18 mouse cellular contexts compared by ENCODE assay signal in the genomic region with DNA sequence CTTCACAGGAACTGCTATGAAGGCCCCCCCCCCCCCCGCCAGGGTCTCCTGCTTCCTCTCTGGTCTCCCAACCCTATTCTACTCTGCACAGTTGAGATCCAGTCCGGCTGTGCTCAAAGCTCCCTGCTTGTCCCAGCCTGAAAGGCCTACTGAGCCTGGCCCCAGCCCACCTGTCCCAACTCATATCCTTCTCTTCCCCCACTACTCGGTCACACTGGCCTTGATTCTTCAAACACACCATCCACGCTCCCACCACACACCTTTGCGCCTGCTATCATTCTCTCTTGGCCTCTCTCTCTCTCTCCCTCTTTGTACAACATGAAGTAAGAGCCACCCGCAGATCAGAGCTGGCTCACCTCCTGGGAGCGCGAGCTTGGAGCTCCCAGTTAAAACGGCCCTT. TPM values are rescaled to one million over a fixed set of nuclear protein-coding genes. Genes with fewer than 3 reads are reported as not detected.
A peak's percentile ranks its signal among the peaks of the same experiment; 100 is the strongest.
DNase-seq lines count a peak whose midpoint lies in the region; ATAC-seq lines count a peak whose summit lies in the region.
"Had no signal": no experiment of that assay in that cellular context is flagged by ENCODE, and none has a peak within 500 bp of the region (broad histone marks: within the 10 kb centered on the region; RNA-seq: fewer than 3 reads in every experiment).

No protein-coding gene starts in this region.

- WGBS in forebrain, embryonic 11.5 days = 83% methylated on average over 9 of the region's 9 CpGs
- WGBS in forebrain, embryonic 15.5 days = 74% methylated on average over 9 of the region's 9 CpGs
- WGBS in kidney, embryonic 15.5 days = 63% methylated on average over 9 of the region's 9 CpGs
- WGBS in kidney, embryonic 14.5 days = 60% methylated on average over 9 of the region's 9 CpGs
- WGBS in neural tube, embryonic 13.5 days = 79% methylated on average over 9 of the region's 9 CpGs

- no peak overlapping the region for H3K4me2 ChIP-seq in forebrain, embryonic 11.5 days (ENCODE audit: low read depth, low read length, severe bottlenecking)
- no peak overlapping the region for H3K4me2 ChIP-seq in forebrain, embryonic 15.5 days (replicated peaks)
- peak overlapping the region; percentile 71; the same call in 1 of the 2 replicates for H3K4me2 ChIP-seq in kidney, embryonic 15.5 days
- no peak overlapping the region for H3K4me2 ChIP-seq in kidney, embryonic 14.5 days (replicated peaks; ENCODE audit: low read depth, low read length)
- H3K4me2 ChIP-seq in neural tube, embryonic 13.5 days = peak overlapping the region; percentile 86; the same call in 1 of the 2 replicates

- no peaks in the 10 kb centered on the region for H3K9me3 ChIP-seq in forebrain, embryonic 11.5 days (ENCODE audit: control insufficient read depth, low read length)
- no peaks in the 10 kb centered on the region for H3K9me3 ChIP-seq in forebrain, embryonic 15.5 days
- H3K9me3 ChIP-seq in kidney, embryonic 15.5 days (replicated peaks) = no peaks in the 10 kb centered on the region
- no peaks in the 10 kb centered on the region for H3K9me3 ChIP-seq in kidney, embryonic 14.5 days (ENCODE audit: control insufficient read depth, low read length)
- no peaks in the 10 kb centered on the region for H3K9me3 ChIP-seq in neural tube, embryonic 13.5 days
- H3K9me3 ChIP-seq: limb, embryonic 12.5 days; megakaryocyte, embryonic 14.5 days had no signal

- H3K27ac ChIP-seq in forebrain, embryonic 11.5 days (ENCODE audit: low read depth, low read length) = no peak overlapping the region
- H3K27ac ChIP-seq in forebrain, embryonic 15.5 days (replicated peaks) = no peak overlapping the region
- H3K27ac ChIP-seq in kidney, embryonic 15.5 days = peak overlapping the region; percentile 7; the same call in 1 of the 2 replicates
- no peak overlapping the region for H3K27ac ChIP-seq in kidney, embryonic 14.5 days (ENCODE audit: low read depth, low read length)
- H3K27ac ChIP-seq in neural tube, embryonic 13.5 days (replicated peaks) = no peak overlapping the region
- H3K27ac ChIP-seq: gastrocnemius, adult 2 months had no signal

- H3K27me3 ChIP-seq in forebrain, embryonic 11.5 days (ENCODE audit: control insufficient read depth, insufficient read depth, low read length) = no peaks in the 10 kb centered on the region
- no peaks in the 10 kb centered on the region for H3K27me3 ChIP-seq in forebrain, embryonic 15.5 days
- H3K27me3 ChIP-seq in kidney, embryonic 15.5 days = no peaks in the 10 kb centered on the region
- no peaks in the 10 kb centered on the region for H3K27me3 ChIP-seq in kidney, embryonic 14.5 days (ENCODE audit: control insufficient read depth, insufficient read depth, low read length)
- H3K27me3 ChIP-seq in neural tube, embryonic 13.5 days = no peaks in the 10 kb centered on the region
- H3K27me3 ChIP-seq: limb, embryonic 12.5 days had no signal

- H3K4me3 ChIP-seq in forebrain, embryonic 11.5 days (ENCODE audit: low read depth, low read length) = no peak overlapping the region
- H3K4me3 ChIP-seq in forebrain, embryonic 15.5 days = no peak overlapping the region
- no peak overlapping the region for H3K4me3 ChIP-seq in kidney, embryonic 15.5 days (replicated peaks)
- no peak overlapping the region for H3K4me3 ChIP-seq in kidney, embryonic 14.5 days (ENCODE audit: low read length)
- no peak overlapping the region for H3K4me3 ChIP-seq in neural tube, embryonic 13.5 days

- no peak for ATAC-seq in forebrain, embryonic 11.5 days (replicated peaks; ENCODE audit: low FRiP score)
- ATAC-seq in forebrain, embryonic 15.5 days (replicated peaks) = no peak
- ATAC-seq in kidney, embryonic 15.5 days (replicated peaks; ENCODE audit: low FRiP score) = no peak
- no peak for ATAC-seq in kidney, embryonic 14.5 days (ENCODE audit: low FRiP score, low TSS enrichment)
- no peak for ATAC-seq in neural tube, embryonic 13.5 days (ENCODE audit: low read depth)

- H3K36me3 ChIP-seq in forebrain, embryonic 11.5 days (ENCODE audit: control insufficient read depth, insufficient read depth, low read length) = no peaks in the 10 kb centered on the region
- no peaks in the 10 kb centered on the region for H3K36me3 ChIP-seq in forebrain, embryonic 15.5 days
- H3K36me3 ChIP-seq in kidney, embryonic 15.5 days = peaks cover 34% of the 10 kb centered on the region
- no peaks in the 10 kb centered on the region for H3K36me3 ChIP-seq in kidney, embryonic 14.5 days (ENCODE audit: control insufficient read depth, insufficient read depth, low read length)
- H3K36me3 ChIP-seq in neural tube, embryonic 13.5 days = peaks cover 23% of the 10 kb centered on the region

- H3K9ac ChIP-seq in forebrain, embryonic 11.5 days (ENCODE audit: low read length) = no peak overlapping the region
- no peak overlapping the region for H3K9ac ChIP-seq in forebrain, embryonic 15.5 days (replicated peaks)
- H3K9ac ChIP-seq in kidney, embryonic 15.5 days = no peak overlapping the region
- H3K9ac ChIP-seq in kidney, embryonic 14.5 days (ENCODE audit: low read depth, low read length) = no peak overlapping the region
- peak overlapping the region; percentile 23; the same call in 1 of the 2 replicates for H3K9ac ChIP-seq in neural tube, embryonic 13.5 days

- DNase-seq in forebrain, embryonic 11.5 days (ENCODE audit: low spot score) = peak; percentile 51
- no peak for DNase-seq in neural tube, embryonic 10.5 days (ENCODE audit: extremely low spot score, low spot score)
- no peak for DNase-seq in retina, embryonic 14.5 days (ENCODE audit: low spot score)
- DNase-seq in testis, postnatal 10 days (ENCODE audit: low spot score) = no peak
- DNase-seq: cerebellum, adult 18-20 months; gastrocnemius, adult 2 months; heart, postnatal 4 days; kidney, postnatal 36 days; lung, adult 18-20 months had no signal

- peaks cover 9% of the 10 kb centered on the region for H3K4me1 ChIP-seq in forebrain, embryonic 11.5 days (replicated peaks; ENCODE audit: control insufficient read depth, insufficient read depth, low read length)
- peaks cover 21% of the 10 kb centered on the region for H3K4me1 ChIP-seq in forebrain, embryonic 15.5 days
- peaks cover 39% of the 10 kb centered on the region for H3K4me1 ChIP-seq in kidney, embryonic 15.5 days
- peaks cover 20% of the 10 kb centered on the region; the same call in 1 of the 2 replicates for H3K4me1 ChIP-seq in kidney, embryonic 14.5 days (ENCODE audit: control insufficient read depth, insufficient read depth, low read length)
- H3K4me1 ChIP-seq in neural tube, embryonic 13.5 days (replicated peaks) = peaks cover 33% of the 10 kb centered on the region

RNA-seq across cellular contexts. Expression of a gene that starts 1.5 kb away (rescaled TPM):
- 14.3 and 15.3 TPM in 2 replicates for polyA plus RNA-seq in forebrain, embryonic 11.5 days (2014; fragmentation: Nextera tagmentation; extraction: Ambion mirVana)
- 8.3 and 10.2 TPM in 2 replicates for polyA plus RNA-seq in forebrain, embryonic 15.5 days (2015; fragmentation: Nextera tagmentation; extraction: Ambion mirVana)
- 8.5 and 9.5 TPM in 2 replicates for polyA plus RNA-seq in kidney, embryonic 15.5 days (2015; fragmentation: Nextera tagmentation; extraction: Ambion mirVana)
- polyA plus RNA-seq in kidney, embryonic 14.5 days (2014; fragmentation: Nextera tagmentation; extraction: Ambion mirVana) = 10.3 and 13.2 TPM in 2 replicates
- 4.9 and 7.2 TPM in 2 replicates for polyA plus RNA-seq in neural tube, embryonic 13.5 days (2015; fragmentation: Nextera tagmentation; extraction: Ambion mirVana)

RNA-seq across cellular contexts. Expression of a gene that starts 19.3 kb away (rescaled TPM):
- 50.0 and 51.2 TPM in 2 replicates for polyA plus RNA-seq in forebrain, embryonic 11.5 days (2014; fragmentation: Nextera tagmentation; extraction: Ambion mirVana)
- 50.5 and 55.8 TPM in 2 replicates for polyA plus RNA-seq in forebrain, embryonic 15.5 days (2015; fragmentation: Nextera tagmentation; extraction: Ambion mirVana)
- 80.0 and 89.4 TPM in 2 replicates for polyA plus RNA-seq in kidney, embryonic 15.5 days (2015; fragmentation: Nextera tagmentation; extraction: Ambion mirVana)
- 64.4 and 79.8 TPM in 2 replicates for polyA plus RNA-seq in kidney, embryonic 14.5 days (2014; fragmentation: Nextera tagmentation; extraction: Ambion mirVana)
- 55.5 and 58.7 TPM in 2 replicates for polyA plus RNA-seq in neural tube, embryonic 13.5 days (2015; fragmentation: Nextera tagmentation; extraction: Ambion mirVana)

RNA-seq across cellular contexts. Expression of a gene that starts 29.3 kb away (rescaled TPM):
- not detected in 2 replicates for polyA plus RNA-seq in forebrain, embryonic 11.5 days (2014; fragmentation: Nextera tagmentation; extraction: Ambion mirVana)
- polyA plus RNA-seq in forebrain, embryonic 15.5 days (2015; fragmentation: Nextera tagmentation; extraction: Ambion mirVana) = 0.53 TPM in 1 of 2 replicates, not detected in the other
- 0.50 and 0.64 TPM in 2 replicates for polyA plus RNA-seq in kidney, embryonic 15.5 days (2015; fragmentation: Nextera tagmentation; extraction: Ambion mirVana)
- polyA plus RNA-seq in kidney, embryonic 14.5 days (2014; fragmentation: Nextera tagmentation; extraction: Ambion mirVana) = 0.27 and 0.95 TPM in 2 replicates
- not detected in 2 replicates for polyA plus RNA-seq in neural tube, embryonic 13.5 days (2015; fragmentation: Nextera tagmentation; extraction: Ambion mirVana)
- polyA plus RNA-seq: brain, embryonic 14.5 days; limb, embryonic 12.5 days; neural tube, embryonic 11.5 days; spleen, adult 2 months had no signal

RNA-seq across cellular contexts. Expression of a gene that starts 48.6 kb away (rescaled TPM):
- 263 and 298 TPM in 2 replicates for polyA plus RNA-seq in forebrain, embryonic 11.5 days (2014; fragmentation: Nextera tagmentation; extraction: Ambion mirVana)
- 215 and 229 TPM in 2 replicates for polyA plus RNA-seq in forebrain, embryonic 15.5 days (2015; fragmentation: Nextera tagmentation; extraction: Ambion mirVana)
- 340 and 433 TPM in 2 replicates for polyA plus RNA-seq in kidney, embryonic 15.5 days (2015; fragmentation: Nextera tagmentation; extraction: Ambion mirVana)
- 412 and 476 TPM in 2 replicates for polyA plus RNA-seq in kidney, embryonic 14.5 days (2014; fragmentation: Nextera tagmentation; extraction: Ambion mirVana)
- 248 and 255 TPM in 2 replicates for polyA plus RNA-seq in neural tube, embryonic 13.5 days (2015; fragmentation: Nextera tagmentation; extraction: Ambion mirVana)

Comparison
In these comparisons a context has a peak if more than half of its experiments do, and no peak if none do; other contexts are left out.
1. H3K4me2 ChIP-seq: peak in kidney, embryonic 15.5 days (single experiment) and neural tube, embryonic 13.5 days (single experiment); none in forebrain, embryonic 11.5 days (single experiment), forebrain, embryonic 15.5 days (single experiment) and kidney, embryonic 14.5 days (single experiment).